Mouse (Mus musculus): Measurements from ENCODE around the gene Gm47996.

The Gm47996 gene

GRCm38 (mm10) chr1:151250109-151250508 lies 40.2 kb downstream of the Gm47996 start:
- no peak for DNase-seq (ENCODE audit: low spot score in 2 of 2)

- DNase-seq (ENCODE audit: low spot score in 2 of 2) = peak; percentile 61 to 65
Measured at GRCm38 (mm10) chr1:151250529-151251193, 40.7 kb downstream of the Gm47996 start.

GRCm38 (mm10) chr1:151251194-151252010 lies 41.5 kb downstream of the Gm47996 start:
- DNase-seq (ENCODE audit: low spot score in 2 of 2) = no peak

- DNase-seq (ENCODE audit: low spot score in 2 of 2) = no peak
Measured at GRCm38 (mm10) chr1:151255422-151255821, 45.5 kb downstream of the Gm47996 start.

GRCm38 (mm10) chr1:151258090-151258954 lies 48.4 kb downstream of the Gm47996 start:
- no peak for DNase-seq (ENCODE audit: low spot score in 2 of 2)

- no peak for DNase-seq (ENCODE audit: low spot score in 2 of 2)
Measured at GRCm38 (mm10) chr1:151259061-151259460, 49.1 kb downstream of the Gm47996 start.

All from spleen, postnatal 36 days (tissue).